Mouse (Mus musculus) forebrain, postnatal 0 days (tissue): ENCODE data around the gene Foxe3. TPM values are rescaled to one million over a fixed set of nuclear protein-coding genes. Genes with fewer than 3 reads are reported as not detected.

ENCODE experiments used
- ATAC-seq: fragments of 200-750 bp; cut with Nextera tagmentation; 2 replicates; pipeline ENCODE4 v1.8.0; 2017; ENCODE audit warnings: mild to moderate bottlenecking, moderate library complexity
- DNase-seq: peaks from one replicate; pipeline ENCODE4 v3.0.0-alpha.2; 2015
- H3K27ac ChIP-seq: fragments of 300-500 bp; sonication (generic); 2 replicates; pipeline ENCODE4 v1.5.1; 2014; ENCODE audit warnings: low read depth, mild to moderate bottlenecking, antibody characterized with exemption, low read length, moderate library complexity, mixed read lengths
- H3K27me3 ChIP-seq: fragments of 300-500 bp; sonication (generic); 2 replicates; pipeline ENCODE4 v1.6.1; 2014; ENCODE audit warnings: mild to moderate bottlenecking, low read length, mixed read lengths; ENCODE audit not compliant: insufficient read depth
- H3K36me3 ChIP-seq: fragments of 300-500 bp; sonication (generic); 2 replicates; pipeline ENCODE4 v1.6.1; 2014; ENCODE audit warnings: mild to moderate bottlenecking, moderate library complexity; ENCODE audit not compliant: insufficient read depth
- H3K4me1 ChIP-seq: fragments of 300-500 bp; sonication (generic); 2 replicates; pipeline ENCODE4 v1.6.1; 2014; ENCODE audit warnings: antibody characterized with exemption; ENCODE audit not compliant: insufficient read depth
- H3K4me2 ChIP-seq: fragments of 300-500 bp; sonication (generic); 2 replicates; pipeline ENCODE4 v1.6.1; 2014; ENCODE audit warnings: low read depth, mild to moderate bottlenecking, moderate library complexity
- H3K4me3 ChIP-seq: fragments of 300-500 bp; sonication (generic); 2 replicates; pipeline ENCODE4 v1.5.1; 2014; ENCODE audit warnings: low read depth, low read length, mixed read lengths
- H3K9ac ChIP-seq: fragments of 300-500 bp; sonication (generic); 2 replicates; pipeline ENCODE4 v1.6.1; 2014; ENCODE audit warnings: mild to moderate bottlenecking
- H3K9me3 ChIP-seq: fragments of 300-500 bp; sonication (generic); 2 replicates; pipeline ENCODE4 v1.6.1; 2016; ENCODE audit warnings: low read length
- CTCF ChIP-seq: sonication (generic); IDR thresholded peaks from 2 replicates; pipeline ENCODE4 v1.5.1; 2016; ENCODE audit warnings: antibody characterized with exemption, control low read depth, low read depth
- WGBS: fragments of 180-500 bp; shearing (Covaris S2); extraction: QIAGEN DNeasy Blood & Tissue Kit; methylation state at CpG from one replicate; pipeline ENCODE4 v1.1.7; 2014; 5-methylcytosine and 5-hydroxymethylcytosine counted together
- polyA plus RNA-seq: library from polyadenylated mRNA; unstranded; fragments of >200 nt; fragmentation: Nextera tagmentation; extraction: Ambion mirVana; gene quantifications from 2 replicates; pipeline ENCODE4 v1.2.1, GENCODE M21; 2015
- total RNA-seq: library from RNA; depleted of rRNA; stranded (reverse); fragments of >200 nt; gene quantifications from 2 replicates; pipeline ENCODE4 v1.2.3, GENCODE M21; 2014

Foxe3 gene
- total and polyA plus RNA-seq, 2 experiments from 2014 or later: not detected

GRCm38 (mm10) chr4:114957403-114957802 is 31.6 kb upstream of the Foxe3 start:
- no peak for TF ChIP-seq CTCF
- H3K9me3 ChIP-seq: no peaks in the 10 kb centered on the region
- no peak overlapping the region for H3K27ac ChIP-seq
- no peak overlapping the region for H3K4me3 ChIP-seq
- 0 out of 2 replicates have a peak, but pooled peaks cover 8% of the 10 kb centered on the region for H3K36me3 ChIP-seq
- H3K4me2 ChIP-seq: no peak overlapping the region
- H3K27me3 ChIP-seq: no peaks in the 10 kb centered on the region
- no peaks in the 10 kb centered on the region for H3K4me1 ChIP-seq
- no peak for ATAC-seq
- DNase-seq: no peak
- no peak overlapping the region for H3K9ac ChIP-seq

- no peak overlapping the region for H3K9ac ChIP-seq
- no peak for ATAC-seq
- H3K27ac ChIP-seq: no peak overlapping the region
- no peak overlapping the region for H3K4me3 ChIP-seq
- no peaks in the 10 kb centered on the region for H3K9me3 ChIP-seq
- H3K36me3 ChIP-seq: no peaks in the 10 kb centered on the region
- no peak overlapping the region for H3K4me2 ChIP-seq
- DNase-seq: no peak
- no peak for TF ChIP-seq CTCF
- H3K4me1 ChIP-seq: no peaks in the 10 kb centered on the region
- no peaks in the 10 kb centered on the region for H3K27me3 ChIP-seq
- 93% methylated on average over 3 of the region's 3 CpGs for WGBS
Observed at GRCm38 (mm10) chr4:114953172-114953571, 27.4 kb upstream of the Foxe3 start.

DNA sequence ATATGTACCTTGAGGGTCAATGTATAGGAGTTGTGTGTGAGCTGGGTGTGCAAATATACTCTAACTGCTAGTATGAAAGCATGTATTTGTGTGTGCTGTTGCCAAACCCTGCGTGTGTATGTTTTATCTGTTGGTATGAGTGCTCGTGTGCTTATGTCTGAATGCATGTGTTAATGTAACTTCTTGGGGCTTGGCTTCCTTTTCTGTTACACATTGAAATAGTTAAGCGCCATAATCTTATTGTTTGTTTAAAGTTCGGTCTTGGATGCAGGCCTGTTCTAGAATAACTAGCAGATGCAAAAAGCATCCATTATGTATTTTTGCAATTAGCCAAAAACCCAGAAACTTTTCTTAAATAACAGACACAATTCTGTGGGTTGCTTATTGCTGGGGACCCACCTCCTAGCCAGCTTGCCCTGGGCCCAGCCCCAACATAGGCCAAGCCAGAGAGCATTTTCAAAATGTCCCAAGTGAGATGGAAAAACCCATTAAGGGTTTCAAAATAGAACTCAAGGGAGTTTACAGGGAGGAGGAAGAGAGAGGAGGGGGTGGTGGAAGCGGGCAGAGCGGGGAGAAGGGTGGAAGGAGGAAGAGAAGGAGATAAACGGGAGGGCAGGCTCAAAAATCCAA is 22.2 kb upstream of the Foxe3 start:
- no peak overlapping the region for H3K9ac ChIP-seq
- H3K4me1 ChIP-seq: no peaks in the 10 kb centered on the region
- H3K4me3 ChIP-seq: no peak overlapping the region
- no peak for DNase-seq
- no peaks in the 10 kb centered on the region for H3K9me3 ChIP-seq
- 65% methylated on average over 7 of the region's 7 CpGs for WGBS
- no peak for ATAC-seq
- no peak for TF ChIP-seq CTCF
- H3K27ac ChIP-seq: no peak overlapping the region
- H3K36me3 ChIP-seq: no peaks in the 10 kb centered on the region
- no peak overlapping the region for H3K4me2 ChIP-seq
- H3K27me3 ChIP-seq: 0 out of 2 replicates have a peak, but pooled peaks cover 7% of the 10 kb centered on the region

DNA sequence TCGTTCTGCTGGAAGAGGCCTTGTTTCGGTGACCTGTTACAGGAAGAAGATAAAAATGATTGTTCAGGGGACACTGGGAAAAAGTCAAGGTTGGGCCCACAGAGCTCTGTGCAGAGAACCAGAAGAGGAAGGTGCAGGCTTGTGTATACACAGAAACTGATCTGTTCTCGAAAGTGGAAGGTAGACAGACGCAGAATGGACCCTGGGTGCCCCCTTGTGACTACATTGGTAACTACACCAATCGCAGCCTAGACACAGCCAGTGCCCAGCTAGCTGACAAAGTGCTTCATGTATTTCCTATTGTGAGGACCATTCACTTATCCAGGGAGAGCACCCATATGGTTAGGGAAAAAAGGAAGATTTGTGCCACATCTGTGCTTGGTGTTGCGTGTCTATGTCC is 21.6 kb upstream of the Foxe3 start:
- DNase-seq: peak; percentile 87
- WGBS: 33% methylated on average over 6 of the region's 6 CpGs
- Histone ChIP-seq H3K36me3 (no peaks in the 10 kb centered on the region), H3K4me2 (no peak overlapping the region), H3K9ac (no peak overlapping the region), H3K27me3 (0 out of 2 replicates have a peak, but pooled peaks cover 7% of the 10 kb centered on the region), H3K4me1 (no peaks in the 10 kb centered on the region), H3K9me3 (no peaks in the 10 kb centered on the region), H3K4me3 (no peak overlapping the region), H3K27ac (no peak overlapping the region)
- peak; percentile 96 for TF ChIP-seq CTCF
- ATAC-seq: peak; percentile 93

DNA sequence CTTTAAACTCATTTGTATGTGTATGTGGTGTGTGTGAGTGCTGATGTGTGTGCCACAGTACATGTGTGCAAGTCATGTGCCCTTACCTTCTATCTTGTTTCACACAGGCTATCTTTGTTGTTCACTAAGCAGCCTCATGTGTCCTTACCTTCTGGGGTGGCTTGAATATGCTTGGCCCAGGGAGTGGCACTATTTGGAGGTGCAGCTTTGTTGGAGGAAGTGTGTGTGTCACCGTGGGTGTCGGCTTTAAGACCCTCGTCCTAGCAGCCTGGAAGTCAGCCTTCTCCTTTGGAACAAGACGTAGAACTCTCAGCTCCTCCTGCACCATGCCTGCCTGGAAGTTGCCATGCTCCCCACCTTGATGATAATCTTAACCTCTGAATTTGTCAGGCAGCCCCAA is 20.6 kb upstream of the Foxe3 start:
- Histone ChIP-seq H3K9me3 (no peaks in the 10 kb centered on the region), H3K27me3 (0 out of 2 replicates have a peak, but pooled peaks cover 7% of the 10 kb centered on the region), H3K4me1 (no peaks in the 10 kb centered on the region), H3K4me2 (no peak overlapping the region), H3K9ac (no peak overlapping the region), H3K27ac (no peak overlapping the region), H3K4me3 (no peak overlapping the region), H3K36me3 (no peaks in the 10 kb centered on the region)
- DNase-seq (no peak), ATAC-seq (no peak)
- TF ChIP-seq CTCF: no peak
- 86% methylated on average over 4 of the region's 4 CpGs for WGBS

DNA sequence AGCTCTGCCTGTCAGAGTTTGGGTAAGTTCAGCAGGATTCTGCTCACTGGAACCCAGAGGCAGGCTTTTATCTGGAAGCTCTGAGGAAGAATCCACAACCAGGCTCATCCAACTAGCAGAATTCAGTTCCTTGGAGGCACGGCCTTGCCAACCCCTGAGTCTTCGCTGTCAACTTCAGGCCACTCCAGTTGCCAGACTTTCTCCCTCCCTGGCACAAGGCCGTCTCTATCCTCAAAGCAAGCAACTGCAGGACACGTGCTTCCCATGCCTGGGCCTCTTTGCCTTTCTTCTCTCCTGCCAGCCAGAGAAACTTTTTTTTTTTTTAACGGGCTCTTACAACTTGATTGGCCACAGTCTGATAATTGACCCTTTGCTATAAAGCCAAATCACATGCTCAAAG is 19.2 kb upstream of the Foxe3 start:
- no peak overlapping the region for H3K4me3 ChIP-seq
- H3K36me3 ChIP-seq: no peaks in the 10 kb centered on the region
- no peak overlapping the region for H3K27ac ChIP-seq
- H3K4me1 ChIP-seq: no peaks in the 10 kb centered on the region
- TF ChIP-seq CTCF: no peak
- H3K9ac ChIP-seq: no peak overlapping the region
- no peaks in the 10 kb centered on the region for H3K9me3 ChIP-seq
- no peak overlapping the region for H3K4me2 ChIP-seq
- DNase-seq (peak; percentile 20), ATAC-seq (no peak)
- H3K27me3 ChIP-seq: 0 out of 2 replicates have a peak, but pooled peaks cover 7% of the 10 kb centered on the region
- 25% methylated on average over 5 of the region's 5 CpGs for WGBS

DNA sequence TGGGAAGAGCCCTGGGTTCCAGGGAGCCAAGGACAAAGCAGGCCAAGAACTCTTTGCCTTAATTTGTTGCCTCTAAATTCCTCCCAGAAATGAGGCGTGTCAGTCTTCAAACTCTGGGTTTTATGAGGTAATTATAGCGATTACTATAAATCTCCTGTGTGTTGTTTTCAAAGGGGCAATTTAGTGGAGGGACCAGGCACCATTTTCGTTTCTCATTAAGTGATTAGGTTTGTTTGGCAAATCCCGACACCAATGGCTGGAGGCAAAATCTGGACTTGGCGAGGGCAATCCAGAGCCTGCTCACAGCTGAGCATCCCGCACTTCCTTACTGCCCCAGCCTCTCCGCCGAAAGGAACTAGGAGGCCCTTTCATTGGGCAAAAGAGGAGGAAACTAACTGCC is 16.8 kb upstream of the Foxe3 start:
- WGBS: 24% methylated on average over 8 of the region's 8 CpGs
- Histone ChIP-seq H3K9me3 (no peaks in the 10 kb centered on the region), H3K27me3 (0 out of 2 replicates have a peak, but pooled peaks cover 7% of the 10 kb centered on the region), H3K36me3 (no peaks in the 10 kb centered on the region), H3K27ac (no peak overlapping the region), H3K4me2 (no peak overlapping the region), H3K9ac (no peak overlapping the region), H3K4me1 (no peaks in the 10 kb centered on the region), H3K4me3 (no peak overlapping the region)
- no peak for DNase-seq
- ATAC-seq: no peak
- TF ChIP-seq CTCF: no peak
